Comparison of ENCODE assay signal across 12 mouse cellular contexts in genomic region chr14:25663649-25664309, GRCm38 (mm10). TPM values are rescaled to one million over a fixed set of nuclear protein-coding genes. Genes with fewer than 3 reads are reported as not detected.
DNase-seq lines count a peak whose midpoint lies in the region; ATAC-seq and TF ChIP-seq lines count a peak whose summit lies in the region.
"Had no signal": no experiment of that assay in that cellular context is flagged by ENCODE, and none has a peak within 500 bp of the region (broad histone marks: within the 10 kb centered on the region; RNA-seq: fewer than 3 reads in every experiment).

No protein-coding gene starts in this region.

- TF ChIP-seq POLR2A in bone marrow macrophage, adult 2 months (IDR thresholded peaks at IDR 0.05; ENCODE audit: borderline replicate concordance, low read depth, low read length), result no peak

- no peaks in the 10 kb centered on the region for H3K9me3 ChIP-seq in heart, embryonic 14.5 days (ENCODE audit: control insufficient read depth, low read length)
- H3K9me3 ChIP-seq in hindbrain, embryonic 10.5 days, result no peaks in the 10 kb centered on the region
- no peaks in the 10 kb centered on the region for H3K9me3 ChIP-seq in midbrain, embryonic 14.5 days (ENCODE audit: control insufficient read depth, low read length)

- H3K36me3 ChIP-seq in heart, embryonic 14.5 days (ENCODE audit: control insufficient read depth, insufficient read depth, low read length), result peaks cover 73% of the 10 kb centered on the region
- peaks cover 89% of the 10 kb centered on the region for H3K36me3 ChIP-seq in hindbrain, embryonic 10.5 days
- peaks cover 77% of the 10 kb centered on the region for H3K36me3 ChIP-seq in midbrain, embryonic 14.5 days (ENCODE audit: control insufficient read depth, insufficient read depth, low read length)

- intact Hi-C loops in heart, postnatal 10 days (cut with DNase I), result loop anchor here (2.0 kb wide), 1 partner anchor 31 kb away; the partner anchor contains the start of gene Ppif

- ATAC-seq in heart, embryonic 14.5 days (ENCODE audit: insufficient number of reproducible peaks, insufficient read depth, low FRiP score, low read depth), result no peak
- ATAC-seq in midbrain, embryonic 14.5 days (ENCODE audit: low FRiP score, low TSS enrichment), result no peak

- no peak for TF ChIP-seq CTCF in bone marrow macrophage, adult 2 months (IDR thresholded peaks at IDR 0.05; ENCODE audit: low read depth, low read length)

- H3K4me3 ChIP-seq in heart, embryonic 14.5 days (ENCODE audit: control insufficient read depth in 1 of 2, insufficient read depth in 1 of 2, low read depth in 1 of 2, low read length in 2 of 2), result no peak overlapping the region
- no peak overlapping the region for H3K4me3 ChIP-seq in bone marrow macrophage, adult 2 months (ENCODE audit: insufficient read depth, low read length)
- H3K4me3 ChIP-seq in hindbrain, embryonic 10.5 days, result no peak overlapping the region
- H3K4me3 ChIP-seq in midbrain, embryonic 14.5 days (replicated peaks; ENCODE audit: low read depth, low read length), result no peak overlapping the region

- WGBS in heart, embryonic 14.5 days, result 78% methylated on average over 7 of the region's 7 CpGs
- WGBS in hindbrain, embryonic 10.5 days, result 82% methylated on average over 7 of the region's 7 CpGs
- WGBS in midbrain, embryonic 14.5 days, result 87% methylated on average over 7 of the region's 7 CpGs

- no peaks in the 10 kb centered on the region for H3K27me3 ChIP-seq in heart, embryonic 14.5 days (ENCODE audit: control insufficient read depth, insufficient read depth, low read length)
- no peaks in the 10 kb centered on the region for H3K27me3 ChIP-seq in hindbrain, embryonic 10.5 days (ENCODE audit: insufficient read depth, poor library complexity, severe bottlenecking)
- H3K27me3 ChIP-seq in midbrain, embryonic 14.5 days (ENCODE audit: control insufficient read depth, insufficient read depth, low read length), result no peaks in the 10 kb centered on the region

- no peak overlapping the region for H3K4me2 ChIP-seq in heart, embryonic 14.5 days (ENCODE audit: low read length)
- H3K4me2 ChIP-seq in midbrain, embryonic 14.5 days (ENCODE audit: low read length), result no peak overlapping the region

- H3K9ac ChIP-seq in heart, embryonic 14.5 days (ENCODE audit: low read length), result 0 out of 2 replicates have a peak overlapping the region, but pooled peaks have one; percentile 41
- no peak overlapping the region for H3K9ac ChIP-seq in midbrain, embryonic 14.5 days (replicated peaks; ENCODE audit: low read length)

- H3K27ac ChIP-seq in heart, embryonic 14.5 days (replicated peaks in 1 of 2; ENCODE audit: control insufficient read depth in 1 of 2, insufficient read depth in 1 of 2, low read depth in 2 of 2, low read length in 2 of 2), result peak overlapping the region; percentile 26 to 54; a peak in 3 of 4 replicates
- H3K27ac ChIP-seq in bone marrow macrophage, adult 2 months (ENCODE audit: insufficient read depth, low read depth, low read length), result peak overlapping the region; percentile 7; the same call in 1 of the 2 replicates
- H3K27ac ChIP-seq in hindbrain, embryonic 10.5 days, result peak overlapping the region; percentile 62; the same call in 1 of the 2 replicates
- H3K27ac ChIP-seq in midbrain, embryonic 14.5 days (replicated peaks; ENCODE audit: low read depth, low read length), result peak overlapping the region; percentile 49; the same call in 1 of the 2 replicates

- no peak for DNase-seq in heart, postnatal 10 days
- DNase-seq in hindbrain, embryonic 10.5 days (ENCODE audit: low spot score), result no peak
- DNase-seq in midbrain, embryonic 14.5 days, result no peak
- DNase-seq in right cerebral cortex, adult 2 months (ENCODE audit: low spot score in 2 of 2), result no peak
- DNase-seq in yolk sac, embryonic 10.5 days (ENCODE audit: low spot score), result no peak
- DNase-seq: adrenal gland, postnatal 10 days; gastrocnemius, postnatal 36 days; kidney, adult 18-20 months; lung, postnatal 10 days; spleen, adult 18-20 months had no signal

- peaks cover 16 to 39% of the 10 kb centered on the region in 2 experiments for H3K4me1 ChIP-seq in heart, embryonic 14.5 days (ENCODE audit: control insufficient read depth in 2 of 2, insufficient read depth in 2 of 2, low read length in 2 of 2)
- H3K4me1 ChIP-seq in bone marrow macrophage, adult 2 months (ENCODE audit: control insufficient read depth, insufficient read depth, low read length), result peaks cover 33% of the 10 kb centered on the region
- H3K4me1 ChIP-seq in hindbrain, embryonic 10.5 days (replicated peaks), result peaks cover 39% of the 10 kb centered on the region
- H3K4me1 ChIP-seq in midbrain, embryonic 14.5 days (ENCODE audit: control insufficient read depth, insufficient read depth, low read length), result no peaks in the 10 kb centered on the region

RNA-seq across cellular contexts. Expression of gene Ppif, which starts 30.2 kb away (rescaled TPM):
- 99.2 and 105 TPM in 2 replicates for polyA plus RNA-seq in heart, embryonic 14.5 days (2014; fragmentation: Nextera tagmentation; extraction: Ambion mirVana)
- 100 to 1,000 TPM; 248 to 271 TPM for total RNA-seq in heart, postnatal 10 days (2021)
- polyA plus RNA-seq in bone marrow macrophage, adult 2 months (2012; ENCODE audit: insufficient read depth, insufficient read length, missing spikeins), result 6.0 and 9.4 TPM in 2 replicates
- 47.3 and 55.7 TPM in 2 replicates for polyA plus RNA-seq in hindbrain, embryonic 10.5 days (2016; fragmentation: Nextera tagmentation; extraction: Ambion mirVana)
- 28.0 and 29.4 TPM in 2 replicates for polyA plus RNA-seq in midbrain, embryonic 14.5 days (2014; fragmentation: Nextera tagmentation; extraction: Ambion mirVana)

Comparison
In these comparisons a context has a peak if more than half of its experiments do, and no peak if none do; other contexts are left out.
1. H3K27ac ChIP-seq: peak in every context shown above with its lines; median percentile 62 in hindbrain, embryonic 10.5 days; 49 in midbrain, embryonic 14.5 days; 40 in heart, embryonic 14.5 days; 7 in bone marrow macrophage, adult 2 months.